Mouse (Mus musculus): ENCODE measurements around the gene Rbm4. TPM values are rescaled to one million over a fixed set of nuclear protein-coding genes. Genes with fewer than 3 reads are reported as not detected.
"Not testable (repeated sequence)": the region's sequence is repeated elsewhere in the genome, so short reads cannot be mapped to it uniquely, and the experiment has no call there.

The Rbm4 gene
- total and polyA plus RNA-seq, 3 experiments, result 47.3 to 73.2 (median 68.3) TPM

DNA sequence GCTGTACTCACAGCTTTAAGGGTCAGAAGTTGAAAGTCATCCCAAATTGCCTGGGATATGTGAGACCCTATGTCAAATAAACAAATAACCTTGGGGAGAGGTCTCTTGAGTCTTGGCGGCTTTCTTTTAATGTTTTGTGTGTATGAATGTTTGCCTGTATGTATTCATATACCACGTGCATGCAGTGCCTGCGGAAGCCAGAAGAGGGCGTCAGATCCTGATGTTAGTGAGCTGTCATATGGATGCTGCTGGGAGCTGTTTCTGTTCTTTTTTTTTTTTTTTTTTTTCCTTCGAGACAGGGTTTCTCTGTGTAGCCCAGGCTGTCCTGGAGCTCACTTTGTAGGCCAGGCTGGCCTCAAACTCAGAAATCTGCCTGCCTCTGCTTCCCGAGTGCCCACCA lies 19.3 kb upstream of the Rbm4 start:
- Histone ChIP-seq H3K4me3 (replicated peaks in 1 of 3; ENCODE audit: low read depth in 2 of 3, low read length in 2 of 3, poor library complexity in 1 of 3) (no peak overlapping the region), H3K27me3 (replicated peaks) (no peaks in the 10 kb centered on the region), H3K9ac (ENCODE audit: insufficient read depth, low read depth) (no peak overlapping the region), H3K4me1 (ENCODE audit: control insufficient read depth in 1 of 2, insufficient read depth in 2 of 2) (peaks cover 2 to 9% of the 10 kb centered on the region in 2 experiments; a peak in 3 of 4 replicates), H3K9me3 (replicated peaks; ENCODE audit: low read length) (peaks cover 7% of the 10 kb centered on the region), H3K79me2 (replicated peaks; ENCODE audit: control insufficient read depth, extremely low read depth, insufficient read depth, poor library complexity, severe bottlenecking) (peaks cover 33% of the 10 kb centered on the region), H3K27ac (ENCODE audit: insufficient read depth, low read depth) (no peak overlapping the region), H3K4me2 (ENCODE audit: insufficient read depth, low read depth, poor library complexity, severe bottlenecking) (no peak overlapping the region), H3K36me3 (replicated peaks in 1 of 2; ENCODE audit: control insufficient read depth in 1 of 2, insufficient read depth in 1 of 2, low read length in 1 of 2) (peaks cover 0 to 2% of the 10 kb centered on the region in 2 experiments)
- in situ Hi-C loops (cut with MboI; ENCODE audit: low pct_ligation_motif_present, low pct_unique_long_range_greater_than_20kb, low sequenced_read_pairs), result no loop called here
- dilution Hi-C loops (cut with MboI; ENCODE audit: extremely low pct_ligation_motif_present, extremely low pct_unique_long_range_greater_than_20kb, low sequenced_read_pairs), result no loop called here
- peak; percentile 37 for DNase-seq (ENCODE audit: extremely low read depth)
- TF ChIP-seq CTCF (conservative IDR thresholded peaks at IDR 0.05 in 1 of 2, IDR thresholded peaks at IDR 0.05 in 1 of 2; ENCODE audit: low read depth in 2 of 2, low read length in 2 of 2) (peak in 1 of 2 experiments; percentile 41; a peak in 3 of 4 replicates), RAD21 (IDR thresholded peaks at IDR 0.05; ENCODE audit: low read depth, low read length) (no peak; the same call in 1 of the 2 replicates)

DNA sequence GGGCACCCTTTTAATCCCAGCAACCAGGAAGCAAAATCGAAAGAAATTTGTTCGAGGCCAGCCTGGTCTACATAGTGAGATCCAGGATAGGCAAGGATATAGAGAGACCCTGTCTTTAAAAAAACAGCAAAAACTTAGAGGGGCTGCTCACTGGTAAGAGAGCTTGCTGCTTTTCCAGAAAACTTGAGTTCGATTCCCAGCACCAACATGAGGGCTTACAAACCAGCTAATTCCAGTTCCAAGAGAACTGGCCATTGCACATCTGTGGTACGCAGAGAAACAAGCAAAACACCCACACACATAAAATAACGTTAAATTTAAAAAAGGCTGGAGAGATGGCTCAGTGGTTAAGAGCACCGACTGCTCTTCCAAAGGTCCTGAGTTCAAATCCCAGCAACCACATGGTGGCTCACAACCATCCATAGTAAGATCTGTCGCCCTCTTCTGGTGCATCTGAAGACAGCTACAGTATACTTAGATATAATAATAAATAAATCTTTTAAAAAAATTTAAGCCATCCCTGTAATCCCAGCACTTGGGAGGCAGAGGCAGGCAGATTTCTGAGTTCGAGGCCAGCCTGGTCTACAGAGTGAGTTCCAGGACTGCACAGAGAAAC lies 18.7 kb upstream of the Rbm4 start:
- peak; percentile 36 for DNase-seq (ENCODE audit: extremely low read depth)
- H3K27me3 ChIP-seq (replicated peaks); H3K36me3 ChIP-seq (replicated peaks in 1 of 2; ENCODE audit: control insufficient read depth in 1 of 2, insufficient read depth in 1 of 2, low read length in 1 of 2); dilution Hi-C loops (cut with MboI; ENCODE audit: extremely low pct_ligation_motif_present, extremely low pct_unique_long_range_greater_than_20kb, low sequenced_read_pairs); in situ Hi-C loops (cut with MboI; ENCODE audit: low pct_ligation_motif_present, low pct_unique_long_range_greater_than_20kb, low sequenced_read_pairs); H3K9me3 ChIP-seq (replicated peaks; ENCODE audit: low read length); H3K27ac ChIP-seq (ENCODE audit: insufficient read depth, low read depth): not testable (repeated sequence)
- peaks cover 4 to 14% of the 10 kb centered on the region in 2 experiments; a peak in 3 of 4 replicates for H3K4me1 ChIP-seq (ENCODE audit: control insufficient read depth in 1 of 2, insufficient read depth in 2 of 2)
- H3K9ac ChIP-seq (ENCODE audit: insufficient read depth, low read depth), result peak overlapping the region; percentile 86
- H3K4me2 ChIP-seq (ENCODE audit: insufficient read depth, low read depth, poor library complexity, severe bottlenecking), result peak overlapping the region; percentile 79
- peak in 1 of 2 experiments; percentile 30; a peak in 1 of 4 replicates for TF ChIP-seq CTCF (conservative IDR thresholded peaks at IDR 0.05 in 1 of 2, IDR thresholded peaks at IDR 0.05 in 1 of 2; ENCODE audit: low read depth in 2 of 2, low read length in 2 of 2)
- H3K79me2 ChIP-seq (replicated peaks; ENCODE audit: control insufficient read depth, extremely low read depth, insufficient read depth, poor library complexity, severe bottlenecking), result peaks cover 38% of the 10 kb centered on the region
- peak overlapping the region; percentile 66 to 88 (median 75) for H3K4me3 ChIP-seq (replicated peaks in 1 of 3; ENCODE audit: low read depth in 2 of 3, low read length in 2 of 3, poor library complexity in 1 of 3)

DNA sequence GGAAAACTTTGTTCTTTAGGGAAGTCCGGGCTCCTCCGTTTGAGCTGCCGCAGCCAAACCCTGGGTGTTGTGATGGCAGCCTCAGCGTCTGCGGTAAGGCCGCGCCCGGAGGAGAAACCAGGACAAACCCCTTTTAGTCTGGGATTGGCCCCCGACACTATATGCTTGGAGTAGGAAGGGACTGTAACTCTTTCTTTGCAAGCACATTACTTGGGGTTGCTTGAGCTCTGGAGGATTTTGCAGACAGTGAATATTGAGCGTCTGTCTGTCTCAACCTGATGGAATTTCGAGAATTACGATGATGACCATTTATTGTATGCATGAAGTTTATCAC lies 18.2 kb upstream of the Rbm4 start:
- in situ Hi-C loops (cut with MboI; ENCODE audit: low pct_ligation_motif_present, low pct_unique_long_range_greater_than_20kb, low sequenced_read_pairs), result no loop called here

More for the DNA sequence above, 18.2 kb upstream of the Rbm4 start:
- Histone ChIP-seq H3K9ac (ENCODE audit: insufficient read depth, low read depth) (peak overlapping the region; percentile 86), H3K36me3 (replicated peaks in 1 of 2; ENCODE audit: control insufficient read depth in 1 of 2, insufficient read depth in 1 of 2, low read length in 1 of 2) (peaks cover 0 to 11% of the 10 kb centered on the region in 2 experiments), H3K4me3 (replicated peaks in 1 of 3; ENCODE audit: low read depth in 2 of 3, low read length in 2 of 3, poor library complexity in 1 of 3) (peak overlapping the region; percentile 66 to 88 (median 75)), H3K4me1 (ENCODE audit: control insufficient read depth in 1 of 2, insufficient read depth in 2 of 2) (peaks cover 4 to 18% of the 10 kb centered on the region in 2 experiments; a peak in 3 of 4 replicates), H3K27ac (ENCODE audit: insufficient read depth, low read depth) (peak overlapping the region; percentile 69), H3K9me3 (replicated peaks; ENCODE audit: low read length) (peaks cover 7% of the 10 kb centered on the region), H3K79me2 (replicated peaks; ENCODE audit: control insufficient read depth, extremely low read depth, insufficient read depth, poor library complexity, severe bottlenecking) (peaks cover 44% of the 10 kb centered on the region), H3K4me2 (ENCODE audit: insufficient read depth, low read depth, poor library complexity, severe bottlenecking) (peak overlapping the region; percentile 79), H3K27me3 (replicated peaks) (no peaks in the 10 kb centered on the region)
- dilution Hi-C loops (cut with MboI; ENCODE audit: extremely low pct_ligation_motif_present, extremely low pct_unique_long_range_greater_than_20kb, low sequenced_read_pairs), result no loop called here
- DNase-seq (ENCODE audit: extremely low read depth), result no peak
- TF ChIP-seq USF1 (IDR thresholded peaks at IDR 0.05; ENCODE audit: low read depth, low read length) (no peak), PAX5 (IDR thresholded peaks at IDR 0.05; ENCODE audit: low read length) (no peak), RCOR1 (conservative IDR thresholded peaks at IDR 0.05; ENCODE audit: low read depth, low read length) (no peak), SIN3A (IDR thresholded peaks at IDR 0.05; ENCODE audit: low read length) (peak; percentile 49), CHD2 (IDR thresholded peaks at IDR 0.05; ENCODE audit: low read length) (no peak), JUN (IDR thresholded peaks at IDR 0.05; ENCODE audit: insufficient read depth, low read depth, low read length) (no peak), ZC3H11A (IDR thresholded peaks at IDR 0.05; ENCODE audit: low read depth, low read length) (no peak), USF2 (conservative IDR thresholded peaks at IDR 0.05; ENCODE audit: low read depth, low read length) (no peak), TBP (conservative IDR thresholded peaks at IDR 0.05; ENCODE audit: low read depth, low read length) (peak; percentile 18; the same call in 1 of the 2 replicates), KAT2A (IDR thresholded peaks at IDR 0.05; ENCODE audit: insufficient replicate concordance, low read length) (0 out of 2 replicates have a peak, but pooled peaks have one; percentile 4), NELFE (IDR thresholded peaks at IDR 0.05; ENCODE audit: low read depth, low read length) (no peak), MXI1 (IDR thresholded peaks at IDR 0.05; ENCODE audit: low read depth, low read length) (no peak), ZNF384 (IDR thresholded peaks at IDR 0.05; ENCODE audit: low read depth, low read length) (no peak), E2F4 (IDR thresholded peaks at IDR 0.05; ENCODE audit: insufficient replicate concordance, low read depth, low read length) (no peak), POLR2AphosphoS2 (IDR thresholded peaks at IDR 0.05; ENCODE audit: low read depth, low read length) (no peak), MAZ (IDR thresholded peaks at IDR 0.05; ENCODE audit: low read depth, low read length) (no peak), RAD21 (IDR thresholded peaks at IDR 0.05; ENCODE audit: low read depth, low read length) (no peak), ZMIZ1 (IDR thresholded peaks at IDR 0.05; ENCODE audit: low read depth, low read length) (no peak), CHD1 (IDR thresholded peaks at IDR 0.05; ENCODE audit: low read depth, low read length) (no peak)

Data from CH12.LX (cell line).